Mouse (Mus musculus) lung, embryonic 15.5 days (tissue): Measurements from ENCODE around the gene Olfr494. TPM values are rescaled to one million over a fixed set of nuclear protein-coding genes. Genes with fewer than 3 reads are reported as not detected.

ENCODE experiments used
- ATAC-seq: fragments of 200-750 bp; cut with Nextera tagmentation; 2 replicates; pipeline ENCODE4 v1.8.0; 2017; ENCODE audit warnings: moderate number of reproducible peaks, borderline replicate concordance; ENCODE audit not compliant: low FRiP score, low TSS enrichment; ENCODE audit errors: extremely low read depth
- H3K27ac ChIP-seq: fragments of 300-500 bp; sonication (generic); 2 replicates; pipeline ENCODE4 v1.5.1; 2015; ENCODE audit warnings: moderate library complexity, mild to moderate bottlenecking, inconsistent platforms
- H3K27me3 ChIP-seq: fragments of 300-500 bp; sonication (generic); 2 replicates; pipeline ENCODE4 v1.6.1; 2015; ENCODE audit warnings: inconsistent platforms
- H3K36me3 ChIP-seq: fragments of 300-500 bp; sonication (generic); 2 replicates; pipeline ENCODE4 v1.6.1; 2015; ENCODE audit warnings: inconsistent platforms
- H3K4me1 ChIP-seq: fragments of 300-500 bp; sonication (generic); 2 replicates; pipeline ENCODE4 v1.6.1; 2015; ENCODE audit warnings: inconsistent platforms
- H3K4me2 ChIP-seq: fragments of 300-500 bp; sonication (generic); 2 replicates; pipeline ENCODE4 v1.6.1; 2015; ENCODE audit warnings: inconsistent platforms, mild to moderate bottlenecking, moderate library complexity
- H3K4me3 ChIP-seq: fragments of 300-500 bp; sonication (generic); 2 replicates; pipeline ENCODE4 v1.5.1; 2015; ENCODE audit warnings: mild to moderate bottlenecking, inconsistent platforms
- H3K9ac ChIP-seq: fragments of 300-500 bp; sonication (generic); 2 replicates; pipeline ENCODE4 v1.6.1; 2015; ENCODE audit warnings: inconsistent platforms
- H3K9me3 ChIP-seq: fragments of 300-500 bp; sonication (generic); 2 replicates; pipeline ENCODE4 v1.6.1; 2016; ENCODE audit warnings: inconsistent platforms
- WGBS: fragments of 180-500 bp; shearing (Covaris S2); methylation state at CpG from one replicate; pipeline ENCODE4 v1.1.7; 2015; 5-methylcytosine and 5-hydroxymethylcytosine counted together
- polyA plus RNA-seq: library from polyadenylated mRNA; unstranded; fragments of >200 nt; fragmentation: Nextera tagmentation; extraction: Ambion mirVana; gene quantifications from 2 replicates; pipeline ENCODE4 v1.2.1, GENCODE M21; 2015

Olfr494 gene
- not detected in 2 replicates for polyA plus RNA-seq

- Histone ChIP-seq H3K4me3 (no peak within 1 kb of the TSS), H3K4me1 (no peaks in the 10 kb centered on the region), H3K27ac (no peak within 1 kb of the TSS), H3K4me2 (no peak within 1 kb of the TSS), H3K9ac (no peak within 1 kb of the TSS), H3K27me3 (no peaks in the 10 kb centered on the region), H3K9me3 (no peaks in the 10 kb centered on the region), H3K36me3 (no peaks in the 10 kb centered on the region)
- 70% methylated on average over 3 of the region's 3 CpGs for WGBS
- no peak for ATAC-seq
Observed at GRCm38 (mm10) chr7:108365035-108365434, at the start of gene Olfr494. Gene Olfr494 (plus strand): TSS chr7:108365335.

DNA sequence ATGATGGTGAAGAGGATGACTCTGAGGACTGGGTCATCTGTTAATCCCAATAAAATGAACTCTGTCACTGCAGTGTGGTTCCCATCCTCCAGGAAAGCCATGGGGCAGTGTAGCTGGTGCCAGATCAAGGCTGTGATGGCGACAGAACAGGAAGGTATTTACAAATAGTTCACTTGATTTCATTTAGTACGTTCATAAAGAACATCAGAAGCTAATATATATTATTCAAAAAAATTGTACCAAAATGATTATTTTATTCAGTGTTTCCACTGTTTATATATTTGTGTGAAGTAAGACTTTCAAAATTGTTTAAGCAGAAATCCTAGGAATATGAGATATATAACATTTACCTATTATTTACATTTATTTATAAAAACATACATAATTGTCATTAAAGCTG, 41.6 kb upstream of the Olfr494 start, which contains the start of gene Olfr492:
TSS of gene Olfr492 (minus strand) at position 101 of the 400 bp plus-strand sequence.
- Histone ChIP-seq H3K4me1 (no peaks in the 10 kb centered on the region), H3K9me3 (no peaks in the 10 kb centered on the region), H3K27ac (no peak within 1 kb of the TSS), H3K9ac (no peak within 1 kb of the TSS), H3K36me3 (no peaks in the 10 kb centered on the region), H3K4me3 (no peak within 1 kb of the TSS), H3K27me3 (no peaks in the 10 kb centered on the region), H3K4me2 (no peak within 1 kb of the TSS)
- 64% methylated on average over 2 of the region's 2 CpGs for WGBS
- ATAC-seq: no peak

GRCm38 (mm10) chr7:108346879-108347278, 18.3 kb upstream of the Olfr494 start, which contains the start of gene Olfr493:
Gene Olfr493 (minus strand): TSS chr7:108346979.
- no peaks in the 10 kb centered on the region for H3K9me3 ChIP-seq
- WGBS: 43% methylated on average over 1 of the region's 1 CpGs
- ATAC-seq: no peak
- no peaks in the 10 kb centered on the region for H3K4me1 ChIP-seq
- no peak within 1 kb of the TSS for H3K4me2 ChIP-seq
- H3K36me3 ChIP-seq: no peaks in the 10 kb centered on the region
- H3K9ac ChIP-seq: no peak within 1 kb of the TSS
- H3K27me3 ChIP-seq: no peaks in the 10 kb centered on the region
- no peak within 1 kb of the TSS for H3K27ac ChIP-seq
- H3K4me3 ChIP-seq: no peak within 1 kb of the TSS

DNA sequence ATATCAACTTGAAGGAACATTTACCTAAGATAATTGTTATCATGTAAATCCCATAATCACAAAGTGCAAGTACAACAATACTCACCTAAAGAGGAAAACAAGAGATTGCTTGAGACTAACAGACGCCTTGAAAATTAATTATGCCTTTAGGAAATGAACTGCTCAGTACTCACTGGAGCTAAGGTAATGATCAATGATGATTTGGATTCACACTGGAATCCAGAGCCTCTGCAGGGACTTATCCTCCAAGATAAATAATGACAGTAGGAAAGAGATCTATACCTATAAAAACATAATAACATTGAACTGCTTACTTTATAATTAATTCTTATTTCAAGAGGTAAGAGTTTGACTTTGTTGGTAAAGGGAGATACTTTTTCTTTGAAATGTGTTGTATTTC, 27.7 kb downstream of the Olfr494 start, which contains the start of gene Olfr495:
TSS of gene Olfr495 (plus strand) at position 301 of the 400 bp plus-strand sequence.
- H3K27me3 ChIP-seq: no peaks in the 10 kb centered on the region
- 66% methylated on average over 1 of the region's 1 CpGs for WGBS

More for the DNA sequence above, 27.7 kb downstream of the Olfr494 start, which contains the start of gene Olfr495:
- no peaks in the 10 kb centered on the region for H3K36me3 ChIP-seq
- no peak within 1 kb of the TSS for H3K4me2 ChIP-seq
- no peak within 1 kb of the TSS for H3K9ac ChIP-seq
- H3K9me3 ChIP-seq: no peaks in the 10 kb centered on the region
- no peaks in the 10 kb centered on the region for H3K4me1 ChIP-seq
- no peak within 1 kb of the TSS for H3K27ac ChIP-seq
- no peak within 1 kb of the TSS for H3K4me3 ChIP-seq
- ATAC-seq: no peak

Other genes with a start within 250 kb of the Olfr494 start
- not detected in 2 replicates for gene Olfr484, start 237.9 kb upstream of the Olfr494 start, polyA plus RNA-seq
- not detected in 2 replicates for gene Olfr485, start 205.5 kb upstream of the Olfr494 start, polyA plus RNA-seq
- gene Olfr486, start 192.6 kb upstream of the Olfr494 start, polyA plus RNA-seq: not detected in 2 replicates
- gene Olfr487, start 150.7 kb upstream of the Olfr494 start, polyA plus RNA-seq: not detected in 2 replicates
- gene Olfr488, start 107.0 kb upstream of the Olfr494 start, polyA plus RNA-seq: not detected in 2 replicates
- gene Olfr490, start 76.4 kb upstream of the Olfr494 start, polyA plus RNA-seq: not detected in 2 replicates
- not detected in 2 replicates for gene Olfr491, start 51.9 kb upstream of the Olfr494 start, polyA plus RNA-seq
- gene Olfr492, start 41.7 kb upstream of the Olfr494 start, polyA plus RNA-seq: not detected in 2 replicates
- not detected in 2 replicates for gene Olfr493, start 18.4 kb upstream of the Olfr494 start, polyA plus RNA-seq
- not detected in 2 replicates for gene Olfr495, start 27.8 kb downstream of the Olfr494 start, polyA plus RNA-seq
- gene Olfr497, start 55.1 kb downstream of the Olfr494 start, polyA plus RNA-seq: not detected in 2 replicates
- gene Olfr498, start 100.0 kb downstream of the Olfr494 start, polyA plus RNA-seq: not detected in 2 replicates
- gene Olfr502, start 159.7 kb downstream of the Olfr494 start, polyA plus RNA-seq: not detected in 2 replicates
- not detected in 2 replicates for gene Olfr503, start 179.2 kb downstream of the Olfr494 start, polyA plus RNA-seq
- not detected in 2 replicates for gene Olfr504, start 200.5 kb downstream of the Olfr494 start, polyA plus RNA-seq
- not detected in 2 replicates for gene Olfr506, start 245.5 kb downstream of the Olfr494 start, polyA plus RNA-seq